Mouse (Mus musculus) urinary bladder, postnatal 36 days (tissue): Measurements from ENCODE around the gene Thap3.

Experiments
- DNase-seq, 2 experiments: peaks; one replicate each; pipeline ENCODE4 v3.0.0; 2022; ENCODE audit warnings: low spot score in 2 of 2, mixed read lengths in 1 of 2

Gene Thap3

DNA sequence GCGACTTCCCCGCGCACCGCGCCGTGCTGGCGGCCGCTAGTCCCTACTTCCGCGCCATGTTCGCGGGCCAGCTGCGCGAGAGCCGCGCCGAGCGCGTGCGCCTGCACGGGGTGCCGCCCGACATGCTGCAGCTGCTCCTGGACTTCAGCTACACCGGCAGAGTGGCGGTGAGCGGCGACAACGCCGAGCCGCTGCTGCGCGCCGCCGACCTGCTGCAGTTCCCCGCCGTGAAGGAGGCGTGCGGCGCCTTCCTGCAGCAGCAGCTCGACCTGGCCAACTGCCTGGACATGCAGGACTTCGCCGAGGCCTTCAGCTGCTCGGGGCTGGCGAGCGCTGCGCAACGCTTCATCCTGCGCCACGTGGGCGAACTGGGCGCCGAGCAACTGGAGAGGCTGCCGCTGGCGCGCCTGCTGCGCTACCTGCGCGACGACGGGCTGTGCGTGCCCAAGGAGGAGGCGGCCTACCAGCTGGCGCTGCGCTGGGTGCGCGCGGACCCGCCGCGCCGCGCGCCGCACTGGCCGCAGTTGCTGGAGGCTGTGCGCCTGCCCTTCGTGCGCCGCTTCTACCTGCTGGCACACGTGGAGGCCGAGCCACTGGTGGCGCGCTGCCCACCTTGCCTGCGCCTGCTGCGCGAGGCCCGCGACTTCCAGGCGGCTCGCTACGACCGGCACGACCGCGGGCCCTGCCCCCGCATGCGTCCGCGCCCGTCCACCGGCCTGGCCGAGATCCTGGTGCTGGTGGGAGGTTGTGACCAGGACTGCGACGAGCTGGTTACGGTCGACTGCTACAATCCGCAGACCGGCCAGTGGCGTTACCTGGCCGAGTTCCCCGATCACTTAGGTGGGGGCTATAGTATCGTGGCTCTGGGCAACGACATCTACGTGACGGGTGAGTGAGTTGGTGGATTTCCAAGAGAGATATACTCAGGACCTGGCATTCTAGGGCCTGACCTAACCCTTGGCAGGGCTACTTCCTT, 20.6 kb upstream of the Thap3 start:
- DNase-seq = peak; percentile 47 to 51

- DNase-seq = peak; percentile 95
These were observed 19.9 kb upstream of the Thap3 start, which contains the start of gene Klhl21 for GRCm38 (mm10) chr4:152008622-152009075. Gene Klhl21, plus strand, starts transcription at chr4:152008803.

GRCm38 (mm10) chr4:152008148-152008500, 19.3 kb upstream of the Thap3 start:
- no peak for DNase-seq

DNA sequence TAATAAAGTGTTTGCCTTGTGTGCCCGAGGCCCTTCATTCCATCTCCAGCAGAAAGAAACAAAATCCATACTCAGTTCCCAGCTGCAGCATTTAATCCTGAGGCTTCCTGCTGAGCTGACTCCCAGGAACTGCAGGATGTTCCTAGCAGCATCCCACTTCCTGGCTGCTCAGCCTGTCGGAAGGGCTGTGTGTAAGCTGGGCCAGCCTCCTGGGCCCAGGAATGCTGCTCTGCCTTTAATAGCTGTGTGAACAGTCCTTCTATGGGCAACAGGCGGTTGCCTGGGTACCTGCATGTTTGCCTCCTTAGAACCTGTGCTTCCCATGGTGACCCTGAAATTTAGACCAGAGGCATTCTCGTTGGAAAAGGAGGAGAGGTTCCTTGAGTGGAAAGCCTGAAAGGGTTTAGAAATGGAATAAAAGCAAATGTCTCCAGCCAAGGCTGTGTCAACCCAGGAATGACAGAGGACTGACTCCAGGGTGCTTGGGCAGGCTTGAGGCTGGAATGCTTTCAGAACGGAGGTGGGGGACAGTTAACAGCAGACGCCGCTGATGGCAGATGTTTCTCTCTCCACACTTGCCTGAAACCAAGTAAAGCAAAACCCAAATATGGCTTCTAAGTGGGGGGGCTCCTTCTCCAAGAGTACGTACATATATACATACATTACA, 18.8 kb upstream of the Thap3 start:
- DNase-seq = peak in 1 of 2 experiments; percentile 33

DNA sequence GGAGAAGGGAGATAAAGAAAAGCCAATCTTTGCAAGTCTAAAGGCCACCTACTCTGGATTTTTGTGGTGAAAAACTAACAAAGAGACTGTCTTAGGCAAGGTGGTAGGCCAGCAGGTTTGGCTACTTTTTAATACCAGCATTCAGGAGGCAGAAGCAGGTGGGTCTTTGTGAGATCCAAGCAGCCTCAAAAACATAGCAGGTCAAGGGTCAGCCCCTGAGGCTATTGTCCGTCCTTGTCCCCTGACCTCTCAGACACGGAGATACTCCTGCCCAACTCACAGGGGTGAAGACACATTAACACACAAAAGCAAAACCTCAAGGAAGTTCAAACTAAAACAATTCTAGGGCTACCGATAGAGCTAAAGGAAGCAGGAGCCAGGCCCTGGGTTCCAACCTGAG, 18.0 kb upstream of the Thap3 start:
- DNase-seq = no peak

DNA sequence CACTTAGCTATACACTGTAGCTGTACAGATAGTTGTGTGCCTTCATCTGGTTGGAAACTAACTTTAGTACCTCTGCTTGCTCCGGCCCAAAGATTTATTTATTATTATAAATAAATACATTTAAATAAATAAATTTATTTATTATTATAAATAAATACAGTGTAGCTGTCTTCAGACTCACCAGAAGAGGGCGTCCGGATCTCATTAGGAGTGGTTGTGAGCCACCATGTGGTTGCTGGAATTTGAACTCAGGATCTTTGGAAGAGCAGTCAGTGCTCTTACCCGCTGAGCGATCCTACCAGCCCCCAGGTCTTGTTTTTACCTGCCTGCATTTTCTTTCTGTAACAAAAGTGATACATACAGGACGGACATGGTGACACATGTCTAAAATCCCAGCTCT, 17.3 kb upstream of the Thap3 start:
- DNase-seq = no peak

GRCm38 (mm10) chr4:152002063-152002462, 13.3 kb upstream of the Thap3 start:
- no peak for DNase-seq

DNA sequence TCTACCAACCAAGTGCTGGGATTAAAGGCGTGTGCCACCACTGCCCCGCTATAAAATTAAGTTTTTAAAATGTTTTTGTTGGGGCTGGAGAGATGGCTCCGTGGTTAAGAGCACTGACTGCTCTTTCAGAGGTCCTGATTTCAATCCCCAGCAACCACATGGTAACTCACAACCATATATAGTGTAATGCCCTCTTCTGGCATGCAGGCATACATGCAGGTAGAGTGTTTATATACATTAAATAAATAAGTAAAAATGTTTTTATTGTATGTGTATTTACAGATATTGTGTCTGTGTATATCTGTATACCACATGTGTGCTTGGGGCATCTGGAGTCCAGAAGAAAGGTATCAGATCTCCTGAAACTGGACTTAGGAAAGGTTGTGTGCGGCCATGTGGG, 12.5 kb upstream of the Thap3 start:
- DNase-seq = no peak

GRCm38 (mm10) chr4:152000906-152001305, 12.1 kb upstream of the Thap3 start:
- no peak for DNase-seq

- no peak for DNase-seq
These were observed 10.7 kb upstream of the Thap3 start for GRCm38 (mm10) chr4:151999481-151999880.

DNA sequence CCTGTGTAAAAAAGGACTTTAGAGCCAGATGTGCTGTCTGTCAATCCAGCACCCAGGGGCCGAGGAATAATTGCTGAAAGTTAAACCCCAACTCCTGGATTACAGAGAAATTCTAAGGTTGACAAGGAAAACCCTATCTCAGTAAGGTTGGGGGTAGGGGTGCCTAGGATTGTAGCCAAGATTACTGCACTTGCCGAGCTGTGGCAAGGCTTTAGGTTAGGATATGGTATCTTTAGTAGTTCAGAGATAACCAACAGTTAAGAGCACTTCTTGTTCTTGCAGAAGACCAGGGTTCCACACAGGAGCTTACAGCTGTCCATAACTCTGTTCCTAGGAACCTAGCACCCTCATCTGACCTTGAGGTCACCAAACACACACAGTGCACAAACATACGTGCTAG, 8.9 kb upstream of the Thap3 start:
- no peak for DNase-seq

- DNase-seq = no peak
These were observed 8.1 kb upstream of the Thap3 start for GRCm38 (mm10) chr4:151996951-151997222.

DNA sequence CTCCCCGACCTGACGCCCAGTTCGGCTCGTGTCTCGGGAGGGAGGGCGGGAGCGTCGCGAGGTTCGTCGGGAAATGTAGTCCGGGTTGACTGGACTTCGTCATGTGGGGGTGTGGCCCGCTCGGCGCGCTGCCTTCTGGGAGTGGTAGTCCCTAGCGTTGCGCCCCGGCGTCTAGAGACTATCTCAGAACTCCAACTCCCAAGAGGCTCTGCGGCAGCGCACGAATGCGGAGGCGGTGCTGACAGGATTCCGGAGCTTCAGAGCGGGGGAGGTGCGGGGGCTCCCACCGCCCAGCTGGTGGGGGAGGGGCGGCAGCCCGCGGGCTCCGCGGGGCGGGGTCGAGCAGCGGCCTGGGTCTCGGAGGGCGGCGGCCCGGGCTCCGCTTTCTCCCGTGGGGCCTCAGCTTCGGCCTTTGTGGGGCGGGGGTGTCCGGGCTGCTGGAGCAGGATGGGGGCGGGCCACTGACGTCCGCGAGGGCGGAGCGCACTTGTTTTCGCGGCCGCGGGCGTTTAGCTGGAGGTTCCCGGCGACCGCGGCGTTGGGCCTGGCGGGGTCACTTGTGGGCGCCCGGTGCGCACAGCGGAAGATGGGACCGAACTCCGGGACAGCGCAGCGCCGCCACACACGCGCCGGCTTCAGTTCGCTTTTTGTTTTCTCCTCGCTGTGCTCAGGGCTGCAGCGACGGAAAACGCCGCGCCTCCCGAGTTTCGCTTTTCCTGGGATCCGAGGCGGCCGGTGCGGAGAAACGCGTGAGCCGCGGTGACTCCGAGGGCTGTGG, 7.6 kb upstream of the Thap3 start, which contains the start of gene Phf13:
TSS of gene Phf13 (minus strand) at position 86 of the 778 bp plus-strand sequence.
- peak; percentile 99 for DNase-seq

- DNase-seq = no peak
These were observed 6.8 kb upstream of the Thap3 start for GRCm38 (mm10) chr4:151995371-151996172.

DNA sequence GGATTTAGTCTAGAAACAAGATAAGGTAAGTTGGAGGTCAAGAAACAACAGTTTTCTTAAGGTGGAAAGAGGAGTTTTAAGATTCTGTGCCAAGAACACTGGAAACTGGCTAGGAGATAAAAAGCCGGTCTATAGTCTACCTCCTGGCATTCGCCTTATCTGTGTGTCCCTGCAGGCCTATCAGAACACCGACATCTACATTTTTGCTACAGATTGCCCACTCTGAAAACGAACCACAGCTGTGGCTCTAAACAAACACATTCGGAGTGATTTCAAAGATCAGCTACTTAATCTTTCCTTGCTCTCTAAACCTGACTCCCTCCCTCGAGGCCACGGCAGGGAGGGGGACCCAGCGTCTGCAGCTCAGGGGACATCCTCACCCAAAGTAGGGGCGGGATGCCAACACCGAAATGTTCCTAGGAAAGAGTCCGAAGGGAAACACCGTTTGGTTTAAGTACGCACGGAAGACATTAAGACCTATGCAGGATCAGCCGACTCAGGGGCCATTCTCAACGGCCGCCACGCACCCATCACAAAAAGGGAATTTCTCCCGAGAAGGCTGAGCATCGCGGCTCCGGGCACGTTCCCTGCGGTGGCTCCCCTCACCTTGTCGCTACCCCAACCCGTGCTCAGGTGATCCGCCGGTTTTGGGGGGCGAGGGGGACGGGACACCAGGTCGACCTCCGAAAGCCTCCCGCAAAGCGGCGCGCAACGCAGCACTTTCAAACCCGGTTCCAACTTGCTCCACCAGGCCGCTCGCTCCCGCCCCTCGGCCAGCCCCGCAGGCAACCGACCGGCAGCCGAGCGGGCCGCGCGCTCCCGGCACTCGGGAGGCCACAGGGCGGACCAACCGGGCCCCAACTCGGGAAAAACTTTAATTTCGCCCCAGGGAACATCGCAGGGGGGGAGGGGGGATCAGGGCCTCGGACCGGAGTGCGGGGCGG, 5.7 kb upstream of the Thap3 start:
- DNase-seq = no peak

DNA sequence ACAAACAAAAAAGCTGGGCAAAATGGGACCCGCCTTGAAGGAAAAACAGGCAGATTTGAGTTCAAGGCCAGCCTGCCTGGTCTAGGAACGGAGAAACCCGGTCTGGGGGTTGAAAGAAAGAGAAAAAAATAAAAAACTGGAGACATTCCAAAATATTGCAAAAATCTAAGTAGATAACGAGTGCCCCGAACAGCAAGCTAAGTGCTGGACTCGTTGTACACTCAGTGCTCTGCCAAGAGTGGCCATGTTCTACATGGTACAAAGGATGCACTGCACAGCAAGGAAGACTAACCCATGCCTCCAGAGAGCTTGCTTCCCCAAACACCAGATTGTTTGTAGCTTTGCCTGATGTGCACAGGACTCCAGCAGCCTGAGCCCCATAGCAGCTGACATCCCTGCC, 4.2 kb upstream of the Thap3 start:
- DNase-seq = no peak

- no peak for DNase-seq
These were observed 3.3 kb upstream of the Thap3 start for GRCm38 (mm10) chr4:151992091-151992490.

DNA sequence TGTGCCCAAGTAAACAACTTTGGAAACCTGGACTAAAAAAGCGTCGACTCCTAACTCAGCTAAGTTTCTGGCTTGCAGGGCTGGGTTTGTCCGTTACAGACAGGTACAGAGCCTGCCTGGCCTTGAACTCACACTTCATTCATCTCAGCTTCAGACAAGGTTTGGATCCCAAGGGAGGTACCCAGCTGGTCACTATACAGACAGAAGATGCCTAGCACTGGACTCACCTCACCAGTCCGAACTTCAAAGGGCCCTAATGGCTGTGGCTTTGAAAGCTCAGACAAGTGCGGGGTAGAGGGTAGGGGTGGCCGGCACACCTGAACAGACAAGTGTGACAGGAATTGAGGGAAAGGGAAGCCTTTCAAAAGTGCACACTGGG, 302 bp upstream of the Thap3 start:
- DNase-seq = no peak

GRCm38 (mm10) chr4:151988014-151988341, 819 bp downstream of the Thap3 start:
- no peak for DNase-seq

DNA sequence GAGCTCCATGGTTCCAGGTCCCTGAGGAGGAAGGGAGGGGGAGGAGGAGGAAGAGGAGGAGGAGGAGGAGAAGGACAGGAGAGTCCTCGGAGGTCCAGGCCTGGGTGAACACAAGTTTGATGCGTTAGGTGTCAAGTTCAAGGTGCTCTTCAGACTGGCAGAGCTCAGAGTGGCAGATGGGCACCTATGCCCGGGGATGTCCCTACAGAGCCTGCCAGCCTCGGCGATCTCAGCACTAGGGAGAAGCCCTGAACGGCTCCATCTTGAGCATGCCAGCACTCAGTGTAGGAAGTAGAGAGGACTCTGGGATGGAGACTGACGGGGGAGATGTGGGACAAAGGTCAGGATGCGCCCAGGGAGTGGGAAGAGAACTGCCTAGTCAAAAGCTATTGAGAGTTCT, 2.1 kb downstream of the Thap3 start:
- DNase-seq = no peak

GRCm38 (mm10) chr4:151985886-151986285, 2.9 kb downstream of the Thap3 start:
- no peak for DNase-seq
